Mouse (Mus musculus) kidney, adult 9 months (tissue): ENCODE results near the gene Ace3.

ENCODE experiments used
- DNase-seq: peaks from one replicate; pipeline ENCODE4 v3.0.0; 2022

The Ace3 gene

GRCm38 (mm10) chr11:105994375-105994774 is at the start of gene Ace3:
TSS of gene Ace3 (plus strand) at chr11:105994675.
- DNase-seq: no peak

GRCm38 (mm10) chr11:105944770-105945672 is 49.5 kb upstream of the Ace3 start:
- peak; percentile 64 for DNase-seq

GRCm38 (mm10) chr11:105946694-105947154 is 47.8 kb upstream of the Ace3 start:
- DNase-seq: no peak

GRCm38 (mm10) chr11:105948255-105948654 is 46.2 kb upstream of the Ace3 start:
- no peak for DNase-seq

GRCm38 (mm10) chr11:105950519-105950918 is 44.0 kb upstream of the Ace3 start:
- no peak for DNase-seq

- peak; percentile 81 for DNase-seq
Observed at GRCm38 (mm10) chr11:105951601-105952044, 42.9 kb upstream of the Ace3 start.

GRCm38 (mm10) chr11:105952111-105952510 is 42.4 kb upstream of the Ace3 start:
- DNase-seq: peak; percentile 67

GRCm38 (mm10) chr11:105952911-105953386 is 41.5 kb upstream of the Ace3 start, which contains the start of gene Cyb561:
TSS of gene Cyb561 (minus strand) at chr11:105953336.
- no peak for DNase-seq

- no peak for DNase-seq
Observed at GRCm38 (mm10) chr11:105953402-105953801, 41.1 kb upstream of the Ace3 start.

- no peak for DNase-seq
Observed at GRCm38 (mm10) chr11:105955815-105956430, 38.6 kb upstream of the Ace3 start.

- DNase-seq: no peak
Observed at GRCm38 (mm10) chr11:105957501-105957900, 37.0 kb upstream of the Ace3 start.

GRCm38 (mm10) chr11:105958566-105958965 is 35.9 kb upstream of the Ace3 start:
- DNase-seq: no peak

- DNase-seq: no peak
Observed at GRCm38 (mm10) chr11:105959355-105959754, 35.1 kb upstream of the Ace3 start.

- DNase-seq: no peak
Observed at GRCm38 (mm10) chr11:105964691-105965090, 29.8 kb upstream of the Ace3 start.

GRCm38 (mm10) chr11:105966288-105966687 is 28.2 kb upstream of the Ace3 start:
- no peak for DNase-seq

GRCm38 (mm10) chr11:105967741-105968574 is 26.5 kb upstream of the Ace3 start, which contains the start of gene Ace:
TSS of gene Ace (plus strand) at chr11:105967945.
- DNase-seq: peak; percentile 53

- no peak for DNase-seq
Observed at GRCm38 (mm10) chr11:105968948-105969347, 25.5 kb upstream of the Ace3 start.

GRCm38 (mm10) chr11:105969516-105969915 is 25.0 kb upstream of the Ace3 start:
- DNase-seq: peak; percentile 70

GRCm38 (mm10) chr11:105974593-105974992 is 19.9 kb upstream of the Ace3 start:
- DNase-seq: peak; percentile 85

GRCm38 (mm10) chr11:105975050-105975449 is 19.4 kb upstream of the Ace3 start:
- peak; percentile 61 for DNase-seq

- DNase-seq: peak; percentile 63
Observed at GRCm38 (mm10) chr11:105975636-105976035, 18.8 kb upstream of the Ace3 start.

- DNase-seq: no peak
Observed at GRCm38 (mm10) chr11:105978232-105978631, 16.2 kb upstream of the Ace3 start.

- no peak for DNase-seq
Observed at GRCm38 (mm10) chr11:105978634-105979033, 15.8 kb upstream of the Ace3 start.
